Mouse (Mus musculus): ENCODE results near the gene Sec61b.

DNA sequence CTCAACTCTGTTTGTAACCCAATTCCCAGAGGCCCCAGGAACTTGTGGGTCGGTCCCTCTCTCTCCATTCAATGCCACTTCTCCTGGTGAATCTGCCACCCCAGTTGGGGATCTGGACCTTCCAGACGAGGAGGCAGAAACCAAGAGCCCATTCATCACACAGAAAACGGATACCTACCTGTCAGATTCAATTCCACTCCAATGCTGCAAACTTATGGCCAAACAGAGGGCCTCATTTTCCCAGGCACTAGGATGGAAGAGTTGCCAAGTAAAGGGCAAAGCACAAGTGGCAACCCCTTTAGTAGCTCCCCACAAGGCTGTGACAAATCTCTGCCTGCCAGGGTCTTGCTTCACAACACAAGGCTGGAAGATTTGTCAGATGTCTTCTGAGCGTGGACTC lies 45.6 kb downstream of the Sec61b start:
- no peak for TF ChIP-seq POLR2A (IDR thresholded peaks at IDR 0.05; ENCODE audit: low read depth, low read length)
- no peak for TF ChIP-seq CTCF (IDR thresholded peaks at IDR 0.05; ENCODE audit: borderline replicate concordance, insufficient read depth, low read length)
